Mouse (Mus musculus) liver, embryonic 13.5 days (tissue): Measurements from ENCODE around the gene Timm8b. TPM values are rescaled to one million over a fixed set of nuclear protein-coding genes. Genes with fewer than 3 reads are reported as not detected.

Experiments used
- ATAC-seq: fragments of 200-750 bp; cut with Nextera tagmentation; 2 replicates; pipeline ENCODE4 v1.8.0; 2017; ENCODE audit warnings: low read depth, mild to moderate bottlenecking, moderate number of reproducible peaks, moderate library complexity
- DNase-seq: peaks from one replicate; pipeline ENCODE4 v3.0.0; 2022
- H3K27ac ChIP-seq: fragments of 300-500 bp; sonication (generic); 2 replicates; pipeline ENCODE4 v1.5.1; 2015; ENCODE audit warnings: moderate library complexity, mild to moderate bottlenecking, inconsistent platforms
- H3K27me3 ChIP-seq: fragments of 300-500 bp; sonication (generic); 2 replicates; pipeline ENCODE4 v1.6.1; 2015; ENCODE audit warnings: mild to moderate bottlenecking, inconsistent platforms
- H3K36me3 ChIP-seq: fragments of 300-500 bp; sonication (generic); 2 replicates; pipeline ENCODE4 v1.6.1; 2015; ENCODE audit warnings: mild to moderate bottlenecking, inconsistent platforms
- H3K4me1 ChIP-seq: fragments of 300-500 bp; sonication (generic); replicated peaks from 2 replicates; pipeline ENCODE4 v1.6.1; 2015; ENCODE audit warnings: inconsistent platforms
- H3K4me2 ChIP-seq: fragments of 300-500 bp; sonication (generic); 2 replicates; pipeline ENCODE4 v1.6.1; 2015; ENCODE audit warnings: inconsistent platforms, mild to moderate bottlenecking, moderate library complexity
- H3K4me3 ChIP-seq: fragments of 300-500 bp; sonication (generic); replicated peaks from 2 replicates; pipeline ENCODE4 v1.5.1; 2015; ENCODE audit warnings: mild to moderate bottlenecking, inconsistent platforms
- H3K9ac ChIP-seq: fragments of 300-500 bp; sonication (generic); 2 replicates; pipeline ENCODE4 v1.6.1; 2015; ENCODE audit warnings: mild to moderate bottlenecking, inconsistent platforms
- H3K9me3 ChIP-seq: fragments of 300-500 bp; sonication (generic); replicated peaks from 2 replicates; pipeline ENCODE4 v1.6.1; 2016; ENCODE audit warnings: inconsistent platforms
- WGBS: fragments of 180-500 bp; shearing (Covaris S2); methylation state at CpG from one replicate; pipeline ENCODE4 v1.1.7; 2015; ENCODE audit not compliant: insufficient replicate concordance; 5-methylcytosine and 5-hydroxymethylcytosine counted together
- polyA plus RNA-seq: library from polyadenylated mRNA; unstranded; fragments of >200 nt; fragmentation: Nextera tagmentation; extraction: Ambion mirVana; gene quantifications from 2 replicates; pipeline ENCODE4 v1.2.1, GENCODE M21; 2015

Timm8b gene
- 208 and 218 TPM in 2 replicates for polyA plus RNA-seq

GRCm38 (mm10) chr9:50603189-50603997, at the start of gene Timm8b, which contains the start of gene Sdhd:
Gene Timm8b, plus strand, starts transcription at chr9:50603910.
Gene Sdhd, minus strand, starts transcription at chr9:50603812.
- peak within 1 kb of the TSS; percentile 90 for H3K9ac ChIP-seq
- H3K27me3 ChIP-seq, result no peaks in the 10 kb centered on the region
- peak; percentile 91 for DNase-seq
- peaks cover 55% of the 10 kb centered on the region for H3K36me3 ChIP-seq
- H3K4me3 ChIP-seq, result peak within 1 kb of the TSS; percentile 87
- peak within 1 kb of the TSS; percentile 84 for H3K4me2 ChIP-seq
- H3K27ac ChIP-seq, result peak within 1 kb of the TSS; percentile 86
- peak; percentile 93 for ATAC-seq
- no peaks in the 10 kb centered on the region for H3K9me3 ChIP-seq
- peaks cover 45% of the 10 kb centered on the region for H3K4me1 ChIP-seq
- under 1% methylated on average over 48 of the region's 48 CpGs for WGBS

- ATAC-seq, result no peak
- 34% methylated on average over 12 of the region's 12 CpGs for WGBS
These were observed 49.2 kb upstream of the Timm8b start, which contains the start of gene Il18 for GRCm38 (mm10) chr9:50554241-50555093. Gene Il18, plus strand, starts transcription at chr9:50554827.

GRCm38 (mm10) chr9:50555094-50555446, 48.6 kb upstream of the Timm8b start, which contains the start of gene Bco2:
Gene Bco2, minus strand, starts transcription at chr9:50555181.
- no peaks in the 10 kb centered on the region for H3K9me3 ChIP-seq
- H3K4me3 ChIP-seq, result no peak within 1 kb of the TSS
- no peaks in the 10 kb centered on the region for H3K36me3 ChIP-seq
- H3K9ac ChIP-seq, result no peak within 1 kb of the TSS
- H3K4me1 ChIP-seq, result 0 out of 2 replicates have a peak, but pooled peaks cover 4% of the 10 kb centered on the region
- H3K27me3 ChIP-seq, result no peaks in the 10 kb centered on the region
- ATAC-seq, result no peak
- no peak for DNase-seq
- no peak within 1 kb of the TSS for H3K27ac ChIP-seq
- WGBS, result 66% methylated on average over 2 of the region's 2 CpGs
- no peak within 1 kb of the TSS for H3K4me2 ChIP-seq

More at GRCm38 (mm10) chr9:50554241-50555093, 49.2 kb upstream of the Timm8b start, which contains the start of gene Il18:
- Histone ChIP-seq H3K9ac (no peak within 1 kb of the TSS), H3K4me3 (no peak within 1 kb of the TSS), H3K27ac (no peak within 1 kb of the TSS), H3K4me2 (no peak within 1 kb of the TSS), H3K27me3 (no peaks in the 10 kb centered on the region), H3K4me1 (0 out of 2 replicates have a peak, but pooled peaks cover 4% of the 10 kb centered on the region), H3K36me3 (no peaks in the 10 kb centered on the region), H3K9me3 (no peaks in the 10 kb centered on the region)
- DNase-seq, result no peak

GRCm38 (mm10) chr9:50561145-50561917, 42.4 kb upstream of the Timm8b start, which contains the start of gene Tex12:
Gene Tex12, minus strand, starts transcription at chr9:50561325.
- Histone ChIP-seq H3K9ac (no peak within 1 kb of the TSS), H3K27me3 (no peaks in the 10 kb centered on the region), H3K36me3 (no peaks in the 10 kb centered on the region), H3K4me1 (no peaks in the 10 kb centered on the region), H3K4me2 (no peak within 1 kb of the TSS), H3K27ac (no peak within 1 kb of the TSS), H3K9me3 (no peaks in the 10 kb centered on the region), H3K4me3 (no peak within 1 kb of the TSS)
- DNase-seq, result no peak
- no peak for ATAC-seq
- 82% methylated on average over 38 of the region's 38 CpGs for WGBS

GRCm38 (mm10) chr9:50561918-50562360, 41.8 kb upstream of the Timm8b start:
- WGBS, result 65% methylated on average over 2 of the region's 2 CpGs
- DNase-seq (no peak), ATAC-seq (no peak)
- no peak overlapping the region for H3K9ac ChIP-seq
- H3K27me3 ChIP-seq, result no peaks in the 10 kb centered on the region
- no peaks in the 10 kb centered on the region for H3K36me3 ChIP-seq
- H3K4me3 ChIP-seq, result no peak overlapping the region
- no peak overlapping the region for H3K4me2 ChIP-seq
- H3K4me1 ChIP-seq, result no peaks in the 10 kb centered on the region
- no peak overlapping the region for H3K27ac ChIP-seq
- no peaks in the 10 kb centered on the region for H3K9me3 ChIP-seq

GRCm38 (mm10) chr9:50565173-50565572, 38.5 kb upstream of the Timm8b start:
- no peak overlapping the region for H3K9ac ChIP-seq
- no peak overlapping the region for H3K4me2 ChIP-seq
- no peaks in the 10 kb centered on the region for H3K27me3 ChIP-seq
- 62% methylated on average over 7 of the region's 7 CpGs for WGBS
- H3K4me1 ChIP-seq, result no peaks in the 10 kb centered on the region
- DNase-seq (no peak), ATAC-seq (no peak)
- no peak overlapping the region for H3K27ac ChIP-seq
- H3K9me3 ChIP-seq, result no peaks in the 10 kb centered on the region
- no peaks in the 10 kb centered on the region for H3K36me3 ChIP-seq
- no peak overlapping the region for H3K4me3 ChIP-seq

DNA sequence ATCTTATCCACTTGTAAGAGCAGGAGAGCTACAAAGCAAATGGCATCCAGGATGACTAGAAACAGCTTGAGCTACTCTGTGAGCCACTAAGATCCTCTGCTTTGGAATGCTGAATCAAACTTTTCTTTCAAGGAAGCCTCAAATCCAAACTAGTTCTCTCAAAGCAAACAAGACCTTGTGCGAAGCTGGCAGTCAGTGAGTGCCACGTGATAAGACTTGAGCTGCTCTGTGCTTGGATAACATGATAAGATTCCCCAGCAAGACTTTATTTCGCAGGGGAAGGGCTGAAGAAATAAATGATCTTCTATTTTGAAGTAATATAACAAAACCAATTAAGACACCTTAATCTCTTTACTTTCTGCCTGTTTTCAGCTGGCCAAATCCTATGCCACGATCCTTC, 37.8 kb upstream of the Timm8b start:
- 32% methylated on average over 4 of the region's 4 CpGs for WGBS
- H3K27me3 ChIP-seq, result no peaks in the 10 kb centered on the region
- no peak overlapping the region for H3K4me2 ChIP-seq
- DNase-seq (no peak), ATAC-seq (no peak)
- no peak overlapping the region for H3K9ac ChIP-seq
- H3K4me1 ChIP-seq, result no peaks in the 10 kb centered on the region
- no peak overlapping the region for H3K27ac ChIP-seq
- H3K36me3 ChIP-seq, result no peaks in the 10 kb centered on the region
- no peak overlapping the region for H3K4me3 ChIP-seq
- no peaks in the 10 kb centered on the region for H3K9me3 ChIP-seq

GRCm38 (mm10) chr9:50567372-50567771, 36.3 kb upstream of the Timm8b start:
- 52% methylated on average over 4 of the region's 4 CpGs for WGBS
- no peaks in the 10 kb centered on the region for H3K27me3 ChIP-seq
- ATAC-seq, result no peak

GRCm38 (mm10) chr9:50567881-50568280, 35.8 kb upstream of the Timm8b start:
- WGBS, result 67% methylated on average over 2 of the region's 2 CpGs
- no peak for DNase-seq
- Histone ChIP-seq H3K27ac (no peak overlapping the region), H3K27me3 (no peaks in the 10 kb centered on the region), H3K4me1 (no peaks in the 10 kb centered on the region), H3K9me3 (no peaks in the 10 kb centered on the region), H3K4me3 (no peak overlapping the region), H3K9ac (no peak overlapping the region), H3K4me2 (no peak overlapping the region), H3K36me3 (no peaks in the 10 kb centered on the region)
- no peak for ATAC-seq

More at GRCm38 (mm10) chr9:50567372-50567771, 36.3 kb upstream of the Timm8b start:
- DNase-seq, result no peak
- no peaks in the 10 kb centered on the region for H3K4me1 ChIP-seq
- H3K36me3 ChIP-seq, result no peaks in the 10 kb centered on the region
- H3K9me3 ChIP-seq, result no peaks in the 10 kb centered on the region
- no peak overlapping the region for H3K27ac ChIP-seq
- no peak overlapping the region for H3K4me3 ChIP-seq
- no peak overlapping the region for H3K4me2 ChIP-seq
- H3K9ac ChIP-seq, result no peak overlapping the region

- H3K4me3 ChIP-seq, result no peak overlapping the region
- H3K4me2 ChIP-seq, result no peak overlapping the region
- H3K27me3 ChIP-seq, result no peaks in the 10 kb centered on the region
- H3K27ac ChIP-seq, result no peak overlapping the region
- H3K9me3 ChIP-seq, result no peaks in the 10 kb centered on the region
- H3K9ac ChIP-seq, result no peak overlapping the region
- ATAC-seq (no peak), DNase-seq (no peak)
- H3K36me3 ChIP-seq, result no peaks in the 10 kb centered on the region
- no peaks in the 10 kb centered on the region for H3K4me1 ChIP-seq
- 56% methylated on average over 10 of the region's 10 CpGs for WGBS
These were observed 33.8 kb upstream of the Timm8b start for GRCm38 (mm10) chr9:50569599-50570525.
